Mouse (Mus musculus) retina, postnatal 1 day (tissue): Measurements from ENCODE around the gene Gm45808.
"Not testable (repeated sequence)": the region's sequence is repeated elsewhere in the genome, so short reads cannot be mapped to it uniquely, and the experiment has no call there.

Source experiments
- DNase-seq: peaks from one replicate; pipeline ENCODE4 v3.0.0-alpha.2; 2012

The Gm45808 gene

GRCm38 (mm10) chr7:45486761-45487415 is at the start of gene Gm45808:
Gene Gm45808, minus strand, starts transcription at chr7:45486811.
- DNase-seq: no peak

GRCm38 (mm10) chr7:45535676-45536075 is 49.1 kb upstream of the Gm45808 start:
- no peak for DNase-seq

GRCm38 (mm10) chr7:45530643-45531042 is 44.0 kb upstream of the Gm45808 start:
- DNase-seq: no peak

GRCm38 (mm10) chr7:45529461-45529860 is 42.9 kb upstream of the Gm45808 start:
- DNase-seq: no peak

GRCm38 (mm10) chr7:45527169-45527568 is 40.6 kb upstream of the Gm45808 start:
- not testable (repeated sequence) for DNase-seq

DNA sequence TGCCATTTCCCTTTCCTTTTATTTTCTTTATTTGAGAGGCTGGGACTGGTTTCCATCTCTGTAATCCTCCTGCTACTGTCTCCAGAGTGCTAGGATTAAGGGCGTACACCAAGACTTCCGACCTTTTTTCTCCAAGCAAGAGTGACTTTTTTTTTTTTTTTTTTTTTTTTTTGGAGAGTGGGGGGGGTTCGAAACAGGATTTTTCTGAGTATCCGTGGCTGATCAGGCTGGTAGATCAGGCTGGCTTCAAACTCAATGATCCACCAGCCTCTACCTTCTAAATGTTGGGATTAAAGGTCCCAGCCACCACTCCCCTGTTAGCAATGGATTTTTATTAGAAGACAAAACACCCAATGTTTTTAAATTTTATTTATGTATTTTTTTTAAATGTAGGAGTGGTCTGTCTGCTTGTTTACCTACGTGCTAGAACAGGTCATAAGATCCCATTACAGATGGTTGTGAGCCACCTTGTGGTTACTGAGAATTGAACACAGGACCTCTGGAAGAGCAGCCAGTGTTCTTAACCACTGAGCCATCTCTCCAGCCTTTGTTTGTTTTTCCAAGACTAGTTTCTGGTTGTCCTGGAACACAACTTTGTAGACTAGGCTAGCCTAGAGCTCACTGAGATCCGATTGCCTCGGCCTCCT is 40.0 kb upstream of the Gm45808 start:
- no peak for DNase-seq

- peak; percentile 94 for DNase-seq
These were observed 39.3 kb upstream of the Gm45808 start, which contains the start of the genes Ppp1r15a and Plekha4 for GRCm38 (mm10) chr7:45525809-45526473. Gene Ppp1r15a, minus strand, starts transcription at chr7:45526268. Gene Plekha4, plus strand, starts transcription at chr7:45526330.

GRCm38 (mm10) chr7:45524841-45525621 is 38.4 kb upstream of the Gm45808 start:
- DNase-seq: no peak

DNA sequence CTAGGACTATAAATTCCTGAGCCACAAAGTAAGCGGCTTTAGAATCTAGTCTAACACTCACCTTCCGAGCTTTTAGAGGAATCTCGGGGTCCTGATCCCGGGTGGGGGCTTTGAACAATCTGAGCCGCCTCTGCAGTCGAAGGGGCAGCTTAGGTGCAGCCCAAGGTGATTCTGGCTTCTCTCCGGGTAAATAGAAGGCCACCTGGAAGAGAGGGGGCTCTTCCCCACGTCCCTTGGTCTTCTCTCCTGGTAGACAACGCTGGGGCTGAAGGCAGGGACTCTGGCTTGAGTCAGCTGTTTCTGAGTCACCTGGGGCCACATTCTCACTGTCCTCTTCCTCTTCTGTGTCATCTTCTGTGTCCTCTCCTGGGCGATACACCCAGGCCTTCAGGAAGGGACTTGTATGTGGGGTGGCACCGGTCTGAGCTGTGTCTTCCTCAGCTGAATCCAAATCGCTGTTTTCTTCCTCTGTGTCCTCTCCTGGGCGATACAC is 37.1 kb upstream of the Gm45808 start:
- DNase-seq: no peak

GRCm38 (mm10) chr7:45522957-45523676 is 36.5 kb upstream of the Gm45808 start:
- DNase-seq: no peak

- no peak for DNase-seq
These were observed 35.7 kb upstream of the Gm45808 start for GRCm38 (mm10) chr7:45522194-45522752.

DNA sequence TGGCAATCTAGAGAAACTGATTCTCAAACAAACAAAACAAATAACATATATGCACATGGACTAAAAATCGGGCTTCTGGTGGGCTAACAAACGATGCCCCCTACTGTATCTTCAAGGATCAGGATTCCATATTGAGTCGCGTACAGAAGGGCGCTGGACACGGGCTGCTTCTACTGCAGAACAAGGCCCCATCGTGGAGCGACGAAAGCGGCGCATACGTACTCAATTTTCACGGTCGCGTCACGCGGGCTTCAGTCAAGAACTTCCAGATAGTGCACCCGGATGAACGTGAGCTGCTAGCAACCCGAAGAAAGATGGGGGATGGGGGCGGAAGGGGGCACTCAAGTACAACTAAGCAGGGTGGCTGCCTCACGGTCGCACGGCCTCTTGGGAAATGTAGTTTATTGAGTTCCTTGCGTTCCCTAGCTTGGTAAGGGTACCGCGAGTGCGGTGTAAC is 35.1 kb upstream of the Gm45808 start:
- peak; percentile 93 for DNase-seq

- no peak for DNase-seq
These were observed 34.0 kb upstream of the Gm45808 start for GRCm38 (mm10) chr7:45520605-45521004.

DNA sequence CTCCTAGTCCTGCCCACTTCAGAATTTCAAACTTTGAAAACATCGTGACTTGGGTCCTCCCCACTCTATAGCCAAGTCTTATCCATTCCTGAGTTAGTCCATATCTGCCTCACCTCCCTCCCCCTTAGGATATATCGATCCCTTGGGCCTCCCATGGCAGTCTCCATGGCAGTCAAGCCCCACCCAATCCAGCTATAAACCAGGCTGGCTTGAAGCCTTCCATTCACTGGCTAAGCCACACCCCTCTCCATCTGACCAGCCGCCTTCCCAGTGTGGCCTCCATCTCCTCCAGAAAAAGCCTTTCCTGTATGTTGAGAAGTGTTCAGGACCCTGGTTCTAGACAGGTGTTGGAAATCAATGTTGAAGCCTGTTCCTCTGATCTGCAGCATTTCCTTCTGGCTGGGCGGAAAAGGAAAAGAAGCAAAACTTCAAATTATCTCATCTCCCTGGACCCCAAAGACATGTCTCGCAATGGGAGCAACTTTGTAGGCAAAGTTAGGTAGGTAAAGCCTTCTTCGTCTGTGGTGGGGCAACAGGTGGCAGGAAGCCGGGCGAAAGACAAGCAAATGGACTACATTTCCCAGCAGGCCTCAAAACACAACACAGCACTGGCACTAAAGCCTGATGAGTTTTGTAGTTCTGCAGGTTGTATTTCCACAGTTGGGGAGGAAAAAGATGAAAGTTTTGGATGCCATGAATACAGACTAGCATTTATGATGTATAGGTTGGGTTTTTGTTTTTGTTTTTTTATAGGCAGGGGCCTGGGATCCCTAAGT is 32.9 kb upstream of the Gm45808 start:
- no peak for DNase-seq

- DNase-seq: no peak
These were observed 32.0 kb upstream of the Gm45808 start for GRCm38 (mm10) chr7:45518618-45519017.

DNA sequence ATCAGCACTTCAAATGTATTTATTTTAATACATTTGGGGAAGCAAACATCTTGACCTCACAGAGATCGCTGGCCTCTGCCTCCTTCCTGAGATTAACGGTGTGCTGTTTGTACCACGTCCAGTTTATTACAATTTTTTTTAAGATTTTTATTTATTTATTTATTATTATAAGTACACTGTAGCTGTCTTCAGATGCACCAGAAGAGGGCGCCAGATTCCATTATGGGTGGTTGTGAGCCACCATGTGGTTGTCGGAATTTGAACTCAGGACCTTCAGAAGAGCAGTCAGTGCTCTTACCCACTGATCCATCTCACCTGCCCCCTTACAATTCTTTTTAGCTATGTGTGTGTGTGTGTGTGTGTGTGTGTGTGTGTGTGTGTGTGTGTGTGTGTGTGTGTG is 30.2 kb upstream of the Gm45808 start:
- not testable (repeated sequence) for DNase-seq

- no peak for DNase-seq
These were observed 28.8 kb upstream of the Gm45808 start for GRCm38 (mm10) chr7:45515436-45515835.

GRCm38 (mm10) chr7:45514411-45514810 is 27.8 kb upstream of the Gm45808 start:
- DNase-seq: no peak

DNA sequence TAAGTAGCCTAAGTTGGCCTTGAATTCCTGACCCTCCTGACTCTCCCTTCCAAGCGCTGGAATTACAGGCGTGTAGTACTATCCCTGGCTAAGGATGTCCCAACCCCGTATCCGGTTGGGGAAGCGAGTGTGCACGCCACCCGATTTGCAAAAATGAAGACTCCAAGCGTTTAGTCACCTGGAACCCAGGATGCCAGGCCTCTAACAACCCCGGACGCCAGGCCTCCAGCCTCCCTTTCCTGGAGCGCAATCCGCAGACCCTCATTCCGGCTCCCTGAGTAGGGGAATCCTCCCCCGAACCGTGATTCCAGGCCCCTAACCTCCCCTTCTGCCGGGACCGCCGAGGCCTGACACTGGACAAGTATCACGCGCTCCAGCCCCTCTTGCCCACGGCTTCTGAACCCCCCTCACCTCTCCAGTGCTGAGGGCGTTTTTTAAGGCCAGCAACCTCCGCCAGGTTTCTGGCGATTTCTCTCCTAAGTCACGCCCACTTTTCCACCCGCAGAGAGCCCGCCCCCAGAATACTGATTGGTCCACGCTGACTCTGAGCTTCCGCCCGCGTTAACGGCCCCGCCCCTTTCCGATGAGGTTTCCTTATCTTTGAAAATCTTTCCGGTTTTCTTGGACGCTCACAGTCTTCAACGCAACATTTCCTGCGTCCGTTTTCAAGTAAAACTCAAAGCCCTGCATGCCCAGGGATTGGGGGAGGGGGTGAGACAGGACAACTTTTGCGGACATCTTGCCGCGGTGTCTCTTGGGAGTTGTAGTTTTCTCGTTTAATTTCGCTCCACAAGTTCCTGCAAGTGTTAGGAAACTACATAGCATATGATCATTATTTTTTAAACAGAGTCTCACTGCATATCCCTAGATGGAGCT is 23.5 kb upstream of the Gm45808 start, which contains the start of gene Nucb1:
Nucb1 (minus strand) TSS at position 495 of the 876 bp plus-strand sequence.
- peak; percentile 93 for DNase-seq
